Mouse (Mus musculus): Measurements from ENCODE around the gene 9930022D16Rik. TPM values are rescaled to one million over a fixed set of nuclear protein-coding genes. Genes with fewer than 3 reads are reported as not detected.

Gene 9930022D16Rik
- not detected in 2 replicates for polyA plus RNA-seq (2014; fragmentation: Nextera tagmentation; extraction: Ambion mirVana)

DNA sequence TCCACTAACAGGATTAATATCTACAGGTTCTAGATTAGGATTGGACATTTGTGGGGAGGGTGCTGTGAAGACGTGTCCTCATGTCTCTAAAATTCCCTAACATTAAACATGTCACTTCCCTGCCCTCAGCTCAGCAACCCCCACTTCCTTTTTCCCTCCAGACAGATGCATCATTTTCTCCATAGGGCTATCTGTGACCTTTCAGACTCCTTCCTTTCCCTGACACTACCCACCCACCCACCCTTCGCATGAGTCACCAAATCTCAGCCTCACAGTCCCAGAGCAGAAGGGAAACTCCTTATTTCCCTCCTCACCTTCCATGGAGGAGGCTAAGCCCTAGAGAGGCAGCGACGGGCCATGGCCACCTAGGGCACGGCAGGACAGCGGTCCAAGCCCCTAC, at the start of gene 9930022D16Rik:
TSS of gene 9930022D16Rik (plus strand) at position 301 of the 400 bp plus-strand sequence.
- H3K4me2 ChIP-seq (replicated peaks): no peak within 1 kb of the TSS
- H3K27me3 ChIP-seq (ENCODE audit: control insufficient read depth, insufficient read depth, low read length): no peaks in the 10 kb centered on the region
- no peak within 1 kb of the TSS for H3K4me3 ChIP-seq (replicated peaks; ENCODE audit: low read length)
- no peaks in the 10 kb centered on the region for H3K36me3 ChIP-seq (replicated peaks; ENCODE audit: control insufficient read depth, insufficient read depth)
- peaks cover 5% of the 10 kb centered on the region; the same call in 1 of the 2 replicates for H3K9me3 ChIP-seq (ENCODE audit: control insufficient read depth, low read length)
- H3K9ac ChIP-seq: no peak within 1 kb of the TSS
- 92% methylated on average over 6 of the region's 6 CpGs for WGBS
- ATAC-seq (ENCODE audit: low FRiP score) (no peak), DNase-seq (ENCODE audit: low spot score) (no peak)
- H3K4me1 ChIP-seq (replicated peaks; ENCODE audit: control insufficient read depth, insufficient read depth, low read length): no peaks in the 10 kb centered on the region
- H3K27ac ChIP-seq: no peak within 1 kb of the TSS

DNA sequence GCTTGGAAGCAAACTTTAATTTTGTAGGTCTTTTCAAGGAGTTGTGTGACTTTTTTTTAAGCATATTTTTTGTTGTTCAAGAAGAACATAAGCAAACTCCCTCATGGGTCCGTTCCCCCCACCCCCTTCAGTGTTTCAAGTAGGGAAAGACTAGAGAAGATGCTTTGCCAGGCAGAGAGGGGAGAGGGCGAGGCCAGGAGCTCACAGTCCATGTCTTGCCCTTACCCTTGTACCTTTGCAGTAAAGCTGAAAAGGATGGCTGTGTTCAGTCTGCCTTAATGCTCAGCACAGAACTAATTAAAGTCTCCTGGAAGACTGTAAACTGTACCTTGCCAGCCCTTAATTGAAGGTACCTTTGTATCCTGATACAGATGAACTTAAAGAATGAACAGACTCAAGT, 49.4 kb upstream of the 9930022D16Rik start:
- 0 out of 2 replicates have a peak, but pooled peaks cover 3% of the 10 kb centered on the region for H3K27me3 ChIP-seq (ENCODE audit: control insufficient read depth, insufficient read depth, low read length)
- peak overlapping the region; percentile 66 for H3K4me2 ChIP-seq (replicated peaks)
- H3K9me3 ChIP-seq (ENCODE audit: control insufficient read depth, low read length): no peaks in the 10 kb centered on the region
- ATAC-seq (ENCODE audit: low FRiP score) (no peak), DNase-seq (ENCODE audit: low spot score) (no peak)
- H3K4me3 ChIP-seq (replicated peaks; ENCODE audit: low read length): peak overlapping the region; percentile 98
- H3K27ac ChIP-seq: no peak overlapping the region
- peaks cover 29% of the 10 kb centered on the region for H3K36me3 ChIP-seq (replicated peaks; ENCODE audit: control insufficient read depth, insufficient read depth)
- peak overlapping the region; percentile 95; the same call in 1 of the 2 replicates for H3K9ac ChIP-seq
- 79% methylated on average over 2 of the region's 2 CpGs for WGBS
- H3K4me1 ChIP-seq (replicated peaks; ENCODE audit: control insufficient read depth, insufficient read depth, low read length): peaks cover 54% of the 10 kb centered on the region

DNA sequence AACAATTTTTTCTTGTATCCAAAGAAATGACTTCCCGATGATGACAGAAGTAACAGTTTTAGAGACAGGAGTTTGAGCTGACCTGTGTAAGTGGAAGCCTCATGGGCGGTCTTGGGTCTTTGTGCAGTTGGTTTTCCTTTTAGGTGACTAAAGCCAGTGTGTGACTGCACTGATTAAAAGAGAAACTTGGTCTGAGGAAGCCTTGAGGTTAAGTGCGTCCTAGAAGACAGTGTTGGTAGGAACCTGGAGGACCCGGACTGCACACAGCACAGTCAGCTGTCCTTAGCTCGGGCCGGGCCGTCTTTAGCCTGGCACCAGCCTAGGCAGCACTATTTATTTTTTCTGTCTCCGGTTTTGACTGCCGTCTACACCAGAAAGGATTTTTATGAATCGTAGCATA, 48.8 kb upstream of the 9930022D16Rik start:
- WGBS: 84% methylated on average over 10 of the region's 10 CpGs
- Histone ChIP-seq H3K4me2 (replicated peaks) (peak overlapping the region; percentile 66), H3K9me3 (ENCODE audit: control insufficient read depth, low read length) (no peaks in the 10 kb centered on the region), H3K9ac (peak overlapping the region; percentile 95; the same call in 1 of the 2 replicates), H3K27me3 (ENCODE audit: control insufficient read depth, insufficient read depth, low read length) (0 out of 2 replicates have a peak, but pooled peaks cover 3% of the 10 kb centered on the region), H3K4me3 (replicated peaks; ENCODE audit: low read length) (peak overlapping the region; percentile 98; the same call in 1 of the 2 replicates), H3K27ac (no peak overlapping the region), H3K36me3 (replicated peaks; ENCODE audit: control insufficient read depth, insufficient read depth) (peaks cover 29% of the 10 kb centered on the region), H3K4me1 (replicated peaks; ENCODE audit: control insufficient read depth, insufficient read depth, low read length) (peaks cover 54% of the 10 kb centered on the region)
- ATAC-seq (ENCODE audit: low FRiP score) (no peak), DNase-seq (ENCODE audit: low spot score) (no peak)

DNA sequence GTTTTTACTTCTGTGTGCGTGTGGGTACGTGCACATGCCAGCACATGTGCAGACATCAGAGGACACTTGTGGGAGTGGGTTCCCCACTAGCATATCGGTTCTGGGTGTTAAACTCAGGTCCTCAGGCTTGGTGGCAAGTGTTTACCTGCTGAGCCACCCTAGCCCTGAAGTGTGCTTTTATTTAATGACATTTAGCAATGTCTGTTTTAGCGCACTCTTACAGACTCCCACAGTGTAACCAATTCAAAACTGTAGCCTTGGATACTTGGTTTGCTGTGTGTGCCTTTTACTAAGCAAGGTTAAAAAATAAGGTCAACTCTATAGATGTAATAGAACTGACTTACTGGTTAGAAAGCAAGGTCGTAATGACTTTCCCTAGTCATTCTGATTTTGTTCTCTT, 47.9 kb upstream of the 9930022D16Rik start:
- H3K4me2 ChIP-seq (replicated peaks): peak overlapping the region; percentile 66
- H3K4me3 ChIP-seq (replicated peaks; ENCODE audit: low read length): no peak overlapping the region
- H3K36me3 ChIP-seq (replicated peaks; ENCODE audit: control insufficient read depth, insufficient read depth): peaks cover 29% of the 10 kb centered on the region
- no peak overlapping the region for H3K27ac ChIP-seq
- H3K4me1 ChIP-seq (replicated peaks; ENCODE audit: control insufficient read depth, insufficient read depth, low read length): peaks cover 54% of the 10 kb centered on the region
- H3K9me3 ChIP-seq (ENCODE audit: control insufficient read depth, low read length): no peaks in the 10 kb centered on the region
- H3K9ac ChIP-seq: no peak overlapping the region
- ATAC-seq (ENCODE audit: low FRiP score) (no peak), DNase-seq (ENCODE audit: low spot score) (no peak)
- 90% methylated on average over 5 of the region's 5 CpGs for WGBS
- H3K27me3 ChIP-seq (ENCODE audit: control insufficient read depth, insufficient read depth, low read length): 0 out of 2 replicates have a peak, but pooled peaks cover 3% of the 10 kb centered on the region

DNA sequence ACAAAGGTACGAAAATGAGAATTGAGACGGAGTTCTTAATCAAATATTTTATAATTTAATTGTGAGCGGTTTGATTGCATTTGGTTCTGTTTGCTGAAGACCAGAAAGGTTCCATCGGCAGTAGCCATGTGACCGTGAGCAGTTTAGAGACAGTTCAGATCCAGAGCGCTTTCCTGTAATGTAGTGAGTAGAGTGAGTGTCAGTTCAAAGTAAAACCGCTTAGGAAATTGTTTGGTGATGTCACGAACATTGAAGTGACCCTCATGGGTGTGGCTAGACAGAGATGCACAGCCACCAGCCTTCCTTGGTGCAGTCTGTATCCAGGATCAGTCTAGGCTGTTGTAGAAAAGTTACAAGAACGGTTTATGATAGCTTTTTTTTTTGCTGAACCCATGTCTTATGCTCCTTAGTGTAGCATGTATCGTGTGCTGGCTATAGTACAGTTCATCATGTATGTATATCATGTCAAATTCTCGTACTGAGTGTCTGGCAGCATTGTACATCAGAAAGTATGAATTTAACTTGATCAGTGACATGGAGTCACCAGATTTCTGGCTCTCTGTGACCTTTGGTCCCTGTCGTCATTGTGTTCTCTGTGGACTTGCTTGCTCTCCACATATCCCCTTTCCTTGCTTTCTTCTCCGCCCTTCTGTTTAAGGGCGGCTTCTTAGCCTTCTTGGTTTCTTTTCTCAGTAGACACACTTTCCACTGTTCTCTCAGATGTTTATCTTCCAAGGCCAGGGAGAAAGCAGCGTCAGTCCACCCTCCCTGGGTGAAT, 46.7 kb upstream of the 9930022D16Rik start:
- DNase-seq (ENCODE audit: low spot score) (no peak), ATAC-seq (ENCODE audit: low FRiP score) (no peak)
- no peak overlapping the region for H3K9ac ChIP-seq
- no peaks in the 10 kb centered on the region for H3K9me3 ChIP-seq (ENCODE audit: control insufficient read depth, low read length)
- no peak overlapping the region for H3K4me3 ChIP-seq (replicated peaks; ENCODE audit: low read length)
- no peaks in the 10 kb centered on the region for H3K27me3 ChIP-seq (ENCODE audit: control insufficient read depth, insufficient read depth, low read length)
- peaks cover 29% of the 10 kb centered on the region for H3K36me3 ChIP-seq (replicated peaks; ENCODE audit: control insufficient read depth, insufficient read depth)
- no peak overlapping the region for H3K27ac ChIP-seq
- H3K4me2 ChIP-seq (replicated peaks): 0 out of 2 replicates have a peak overlapping the region, but pooled peaks have one; percentile 7
- WGBS: 83% methylated on average over 15 of the region's 15 CpGs
- H3K4me1 ChIP-seq (replicated peaks; ENCODE audit: control insufficient read depth, insufficient read depth, low read length): peaks cover 50% of the 10 kb centered on the region

DNA sequence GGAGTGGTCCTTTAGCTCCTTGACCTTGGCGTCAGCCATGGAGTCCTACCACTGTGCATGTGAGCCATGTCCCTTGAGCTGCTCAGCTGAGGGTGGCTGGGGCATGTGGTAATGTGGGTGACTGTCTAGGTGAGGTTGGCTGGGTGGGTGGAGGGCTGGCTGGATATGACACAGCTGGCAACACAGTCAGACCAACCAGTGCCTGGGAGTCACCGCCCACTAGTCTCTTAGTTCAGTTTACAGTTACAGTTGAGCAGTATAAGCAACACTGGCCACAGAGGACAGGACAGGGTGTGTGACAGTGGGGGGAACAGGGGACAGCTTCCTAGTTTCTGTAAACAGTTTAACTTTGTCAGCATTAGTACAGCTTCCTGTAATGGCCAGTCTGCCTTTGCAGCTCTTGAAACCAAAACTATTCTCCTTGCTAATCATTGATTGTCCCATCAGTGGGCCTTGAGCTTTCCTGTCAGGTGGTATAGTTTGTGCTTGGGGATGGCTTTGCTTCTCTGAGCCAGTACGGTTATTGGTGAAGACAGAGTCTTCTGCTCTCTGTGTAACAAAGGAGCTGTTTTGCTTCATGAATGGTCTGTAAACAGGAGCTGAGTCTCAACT, 44.6 kb upstream of the 9930022D16Rik start:
- Histone ChIP-seq H3K36me3 (replicated peaks; ENCODE audit: control insufficient read depth, insufficient read depth) (peaks cover 33% of the 10 kb centered on the region), H3K4me2 (replicated peaks) (no peak overlapping the region), H3K9ac (no peak overlapping the region), H3K4me1 (replicated peaks; ENCODE audit: control insufficient read depth, insufficient read depth, low read length) (peaks cover 44% of the 10 kb centered on the region), H3K27me3 (ENCODE audit: control insufficient read depth, insufficient read depth, low read length) (no peaks in the 10 kb centered on the region), H3K27ac (no peak overlapping the region), H3K4me3 (replicated peaks; ENCODE audit: low read length) (no peak overlapping the region), H3K9me3 (ENCODE audit: control insufficient read depth, low read length) (no peaks in the 10 kb centered on the region)
- no peak for ATAC-seq (ENCODE audit: low FRiP score)
- no peak for DNase-seq (ENCODE audit: low spot score)
- WGBS: 93% methylated on average over 3 of the region's 3 CpGs

DNA sequence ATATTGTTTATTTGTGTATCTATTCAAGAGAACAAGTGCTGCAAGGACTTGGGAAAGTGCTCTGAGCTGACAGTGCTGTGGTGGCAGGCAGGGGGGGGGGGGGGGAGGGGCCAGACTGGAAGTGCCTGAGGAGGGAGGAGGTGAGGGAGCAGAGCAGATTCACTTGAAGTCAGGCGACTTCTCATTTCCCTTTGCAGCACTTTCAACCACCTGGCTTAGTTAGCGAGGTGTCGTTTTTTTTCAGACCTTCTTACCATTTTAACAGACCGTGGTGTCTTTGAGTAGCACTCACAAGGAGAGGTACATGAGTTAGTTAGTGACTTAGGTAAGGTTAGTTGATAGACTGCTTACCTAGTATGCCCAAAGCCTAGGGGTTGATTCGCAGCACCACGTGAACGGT, 38.3 kb upstream of the 9930022D16Rik start:
- Histone ChIP-seq H3K9me3 (ENCODE audit: control insufficient read depth, low read length) (no peaks in the 10 kb centered on the region), H3K4me1 (replicated peaks; ENCODE audit: control insufficient read depth, insufficient read depth, low read length) (peaks cover 23% of the 10 kb centered on the region; the same call in 1 of the 2 replicates), H3K36me3 (replicated peaks; ENCODE audit: control insufficient read depth, insufficient read depth) (0 out of 2 replicates have a peak, but pooled peaks cover 3% of the 10 kb centered on the region), H3K4me2 (replicated peaks) (no peak overlapping the region), H3K9ac (no peak overlapping the region), H3K4me3 (replicated peaks; ENCODE audit: low read length) (no peak overlapping the region), H3K27ac (no peak overlapping the region), H3K27me3 (ENCODE audit: control insufficient read depth, insufficient read depth, low read length) (no peaks in the 10 kb centered on the region)
- ATAC-seq (ENCODE audit: low FRiP score) (no peak), DNase-seq (ENCODE audit: low spot score) (no peak)
- 83% methylated on average over 7 of the region's 7 CpGs for WGBS

DNA sequence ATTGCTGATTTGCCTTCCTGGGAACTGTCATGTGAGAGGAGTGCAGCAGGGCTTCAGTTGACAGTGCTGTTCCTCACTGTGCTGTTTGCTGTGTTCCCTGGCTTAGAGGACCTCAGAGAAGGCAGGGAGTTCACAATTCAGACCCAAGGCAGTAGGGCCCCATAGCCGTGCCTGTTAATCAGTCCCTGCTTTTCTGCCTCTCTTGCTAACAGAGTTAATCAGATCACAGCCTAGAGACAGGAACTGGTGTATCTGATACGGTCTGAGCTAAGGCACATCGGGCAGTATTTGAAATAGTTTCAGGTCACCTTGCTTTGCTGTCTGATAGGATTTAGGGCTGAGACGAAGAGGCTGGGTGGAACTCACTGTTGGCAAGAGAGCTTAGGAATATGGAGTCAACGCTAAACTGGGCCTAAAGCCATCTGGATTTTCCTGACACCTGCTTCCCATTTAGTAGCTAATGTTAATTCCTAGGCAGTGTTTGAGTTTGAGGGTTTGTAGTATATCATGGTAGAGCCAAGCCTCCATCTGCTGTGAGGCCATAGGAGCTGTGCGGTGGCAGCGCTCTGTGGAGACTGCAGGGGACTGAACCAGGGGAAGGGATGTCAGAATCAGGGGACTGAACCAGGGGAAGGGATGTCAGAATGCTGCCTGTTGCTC, 37.1 kb upstream of the 9930022D16Rik start:
- H3K4me3 ChIP-seq (replicated peaks; ENCODE audit: low read length): no peak overlapping the region
- no peaks in the 10 kb centered on the region for H3K27me3 ChIP-seq (ENCODE audit: control insufficient read depth, insufficient read depth, low read length)
- H3K4me1 ChIP-seq (replicated peaks; ENCODE audit: control insufficient read depth, insufficient read depth, low read length): peaks cover 23% of the 10 kb centered on the region; the same call in 1 of the 2 replicates
- no peak for ATAC-seq (ENCODE audit: low FRiP score)
- H3K9me3 ChIP-seq (ENCODE audit: control insufficient read depth, low read length): no peaks in the 10 kb centered on the region
- DNase-seq (ENCODE audit: low spot score): no peak
- WGBS: 71% methylated on average over 7 of the region's 7 CpGs
- H3K36me3 ChIP-seq (replicated peaks; ENCODE audit: control insufficient read depth, insufficient read depth): 0 out of 2 replicates have a peak, but pooled peaks cover 3% of the 10 kb centered on the region
- H3K9ac ChIP-seq: no peak overlapping the region
- H3K27ac ChIP-seq: no peak overlapping the region; the same call in 1 of the 2 replicates
- H3K4me2 ChIP-seq (replicated peaks): no peak overlapping the region

DNA sequence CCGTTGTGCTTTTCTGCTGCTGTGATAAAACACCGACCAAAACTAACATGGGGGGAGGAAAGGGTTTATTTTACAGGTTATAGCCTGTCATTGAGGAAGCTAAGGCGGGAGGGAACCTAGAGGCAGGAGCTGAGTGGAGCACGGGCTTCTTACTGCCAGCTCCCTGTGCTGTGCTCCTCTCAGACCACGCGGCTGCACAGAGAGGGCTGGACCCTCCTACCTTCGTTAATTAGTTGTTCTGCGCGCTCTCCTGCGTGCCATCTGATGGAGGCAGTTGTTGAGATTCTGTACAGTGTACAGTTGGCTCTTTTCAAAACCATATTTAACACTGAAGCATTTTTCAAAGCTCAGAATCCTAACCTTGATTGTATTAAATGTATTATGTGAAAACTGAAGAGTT, 36.2 kb upstream of the 9930022D16Rik start:
- 55% methylated on average over 10 of the region's 10 CpGs for WGBS
- no peak overlapping the region for H3K27ac ChIP-seq
- ATAC-seq (ENCODE audit: low FRiP score): no peak

More for the DNA sequence above, 36.2 kb upstream of the 9930022D16Rik start:
- Histone ChIP-seq H3K9me3 (ENCODE audit: control insufficient read depth, low read length) (no peaks in the 10 kb centered on the region), H3K4me1 (replicated peaks; ENCODE audit: control insufficient read depth, insufficient read depth, low read length) (peaks cover 23% of the 10 kb centered on the region; the same call in 1 of the 2 replicates), H3K27me3 (ENCODE audit: control insufficient read depth, insufficient read depth, low read length) (no peaks in the 10 kb centered on the region), H3K4me2 (replicated peaks) (no peak overlapping the region), H3K9ac (no peak overlapping the region), H3K4me3 (replicated peaks; ENCODE audit: low read length) (no peak overlapping the region), H3K36me3 (replicated peaks; ENCODE audit: control insufficient read depth, insufficient read depth) (0 out of 2 replicates have a peak, but pooled peaks cover 3% of the 10 kb centered on the region)
- no peak for DNase-seq (ENCODE audit: low spot score)
